Mouse (Mus musculus) midbrain, embryonic 14.5 days (tissue): ENCODE data around the gene Phf5a. TPM values are rescaled to one million over a fixed set of nuclear protein-coding genes. Genes with fewer than 3 reads are reported as not detected.

Experiments used
- ATAC-seq: fragments of 200-750 bp; cut with Nextera tagmentation; 2 replicates; pipeline ENCODE4 v1.8.0; 2017; ENCODE audit warnings: moderate number of reproducible peaks, moderate library complexity; ENCODE audit not compliant: low FRiP score, low TSS enrichment
- DNase-seq: peaks from one replicate; pipeline ENCODE4 v3.0.0-alpha.2; 2015
- H3K27ac ChIP-seq: fragments of 300-500 bp; sonication (generic); replicated peaks from 2 replicates; pipeline ENCODE4 v1.5.1; 2014; ENCODE audit warnings: mild to moderate bottlenecking, low read depth, low read length, moderate library complexity
- H3K27me3 ChIP-seq: fragments of 300-500 bp; sonication (generic); 2 replicates; pipeline ENCODE4 v1.6.1; 2014; ENCODE audit warnings: low read length, control low read depth, mixed read lengths; ENCODE audit not compliant: control insufficient read depth, insufficient read depth
- H3K36me3 ChIP-seq: fragments of 300-500 bp; sonication (generic); 2 replicates; pipeline ENCODE4 v1.6.1; 2014; ENCODE audit warnings: low read length, control low read depth; ENCODE audit not compliant: control insufficient read depth, insufficient read depth
- H3K4me1 ChIP-seq: fragments of 300-500 bp; sonication (generic); 2 replicates; pipeline ENCODE4 v1.6.1; 2014; ENCODE audit warnings: mild to moderate bottlenecking, antibody characterized with exemption, low read length, control low read depth; ENCODE audit not compliant: control insufficient read depth, insufficient read depth
- H3K4me2 ChIP-seq: fragments of 300-500 bp; sonication (generic); 2 replicates; pipeline ENCODE4 v1.6.1; 2014; ENCODE audit warnings: mild to moderate bottlenecking, low read length, moderate library complexity
- H3K4me3 ChIP-seq: fragments of 300-500 bp; sonication (generic); replicated peaks from 2 replicates; pipeline ENCODE4 v1.5.1; 2014; ENCODE audit warnings: low read depth, low read length
- H3K9ac ChIP-seq: fragments of 300-500 bp; sonication (generic); replicated peaks from 2 replicates; pipeline ENCODE4 v1.6.1; 2014; ENCODE audit warnings: mild to moderate bottlenecking, low read length, moderate library complexity
- H3K9me3 ChIP-seq: fragments of 300-500 bp; sonication (generic); 2 replicates; pipeline ENCODE4 v1.6.1; 2016; ENCODE audit warnings: low read length, control low read depth, mixed read lengths; ENCODE audit not compliant: control insufficient read depth
- WGBS: fragments of 180-500 bp; shearing (Covaris S2); extraction: QIAGEN DNeasy Blood & Tissue Kit; methylation state at CpG from one replicate; pipeline ENCODE4 v1.1.7; 2014; 5-methylcytosine and 5-hydroxymethylcytosine counted together
- polyA plus RNA-seq: library from polyadenylated mRNA; unstranded; fragments of >200 nt; fragmentation: Nextera tagmentation; extraction: Ambion mirVana; gene quantifications from 2 replicates; pipeline ENCODE4 v1.2.1, GENCODE M21; 2014

Gene Phf5a
- 139 and 149 TPM in 2 replicates for polyA plus RNA-seq

DNA sequence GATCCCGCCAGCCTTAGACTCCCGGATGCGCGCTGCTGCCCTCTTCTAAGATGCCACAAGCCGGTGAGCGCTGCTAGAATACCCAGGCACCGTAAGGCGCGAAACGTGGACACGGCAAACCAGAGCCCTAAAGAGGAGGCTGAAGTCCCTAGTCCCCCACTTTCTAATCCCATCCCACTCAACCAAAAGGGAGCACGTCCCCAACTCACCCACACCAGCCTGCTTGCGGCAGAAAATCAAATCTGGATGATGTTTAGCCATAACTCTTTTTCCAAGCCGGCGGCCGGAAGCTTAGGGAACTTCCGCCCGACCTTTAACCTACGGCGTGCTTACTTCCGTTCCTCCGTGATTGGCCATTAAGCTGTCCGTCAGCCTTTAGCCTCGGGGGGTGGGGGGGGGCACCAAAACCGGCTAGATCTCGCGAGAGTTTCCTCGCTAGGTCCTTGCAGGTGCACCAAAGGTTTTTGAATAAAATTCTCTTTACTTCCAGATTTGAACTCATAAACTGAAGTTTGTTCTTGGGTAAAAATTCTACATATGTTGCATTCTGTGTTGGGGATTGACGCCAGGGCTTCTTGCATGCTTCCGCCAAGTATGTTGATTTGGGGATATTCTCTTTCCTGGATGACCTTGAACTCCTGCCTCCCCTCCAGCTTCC, at the start of gene Phf5a:
Phf5a (minus strand) TSS at position 308 of the 658 bp plus-strand sequence.
- Histone ChIP-seq H3K4me2 (peak within 1 kb of the TSS; percentile 88), H3K27ac (peak within 1 kb of the TSS; percentile 98), H3K27me3 (no peaks in the 10 kb centered on the region), H3K4me3 (peak within 1 kb of the TSS; percentile 91), H3K9ac (peak within 1 kb of the TSS; percentile 75), H3K4me1 (peaks cover 15% of the 10 kb centered on the region), H3K36me3 (peaks cover 39% of the 10 kb centered on the region), H3K9me3 (no peaks in the 10 kb centered on the region)
- under 1% methylated on average over 30 of the region's 30 CpGs for WGBS
- ATAC-seq (peak; percentile 94), DNase-seq (peak; percentile 98)

- H3K9me3 ChIP-seq, result no peaks in the 10 kb centered on the region
- peaks cover 10% of the 10 kb centered on the region for H3K4me1 ChIP-seq
- H3K4me2 ChIP-seq, result no peak overlapping the region
- no peak for DNase-seq
- H3K4me3 ChIP-seq, result no peak overlapping the region
- 0 out of 2 replicates have a peak overlapping the region, but pooled peaks have one; percentile 32 for H3K27ac ChIP-seq
- ATAC-seq, result no peak
- 76% methylated on average over 5 of the region's 5 CpGs for WGBS
- no peak overlapping the region for H3K9ac ChIP-seq
- no peaks in the 10 kb centered on the region for H3K27me3 ChIP-seq
- peaks cover 19% of the 10 kb centered on the region for H3K36me3 ChIP-seq
Measured at GRCm38 (mm10) chr15:81921255-81921654, 49.5 kb upstream of the Phf5a start.

DNA sequence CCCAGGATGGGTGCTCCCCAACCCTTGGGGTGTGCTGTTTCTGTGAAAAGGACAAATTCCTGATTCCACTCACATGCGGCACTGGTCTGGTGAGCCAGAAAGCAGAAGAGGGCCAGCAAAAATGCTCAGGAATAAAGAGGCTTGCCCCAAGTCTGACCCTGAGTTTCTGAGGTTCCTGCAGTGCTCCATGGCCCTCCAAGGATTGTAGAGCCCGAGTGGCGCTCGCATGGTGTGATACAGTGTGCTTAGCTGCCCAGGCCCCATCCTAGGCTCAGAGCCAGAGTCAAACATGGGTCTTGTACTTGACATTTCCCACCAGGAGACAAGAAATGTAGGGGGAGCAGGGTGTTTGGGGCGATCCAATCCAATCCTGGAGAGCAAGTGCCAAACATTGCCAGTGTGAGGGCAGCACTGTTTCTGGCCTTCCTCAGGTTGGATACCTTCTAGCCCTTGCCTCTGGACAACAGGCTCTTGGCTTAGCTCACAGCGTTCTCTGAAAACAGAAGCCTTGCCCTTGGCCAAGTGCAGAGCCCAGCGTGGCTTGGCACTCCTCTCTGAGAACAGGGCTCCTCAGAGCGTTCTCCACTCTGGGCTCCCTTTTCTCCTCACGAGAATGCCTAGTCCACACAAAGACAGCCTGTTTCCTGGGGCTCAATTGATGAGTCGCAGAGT, 49.0 kb upstream of the Phf5a start:
- 84% methylated on average over 10 of the region's 10 CpGs for WGBS
- Histone ChIP-seq H3K27me3 (no peaks in the 10 kb centered on the region), H3K9me3 (no peaks in the 10 kb centered on the region), H3K4me1 (peaks cover 10% of the 10 kb centered on the region), H3K4me2 (no peak overlapping the region), H3K36me3 (peaks cover 25% of the 10 kb centered on the region), H3K27ac (0 out of 2 replicates have a peak overlapping the region, but pooled peaks have one; percentile 32), H3K4me3 (no peak overlapping the region), H3K9ac (no peak overlapping the region)
- ATAC-seq (no peak), DNase-seq (no peak)

DNA sequence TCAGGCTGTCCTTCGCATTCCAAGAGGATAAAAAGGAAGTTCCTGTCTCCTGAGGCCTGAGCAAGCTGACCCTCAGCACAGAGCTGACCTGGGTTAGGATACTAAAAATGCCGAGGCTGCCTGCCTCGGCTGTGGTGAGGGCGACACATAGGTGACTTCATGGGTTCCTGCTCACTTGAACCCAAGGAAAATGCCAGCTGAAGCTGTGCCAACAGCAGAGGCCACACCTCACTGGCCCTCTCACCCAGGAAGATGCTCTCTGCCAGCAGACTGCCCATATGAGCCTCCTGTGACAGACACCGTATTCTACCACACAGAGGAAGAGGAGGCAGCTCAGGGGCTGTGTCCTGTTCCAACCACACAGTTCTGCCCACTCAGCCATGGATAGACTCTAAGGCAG, 47.4 kb upstream of the Phf5a start:
- ATAC-seq, result no peak

GRCm38 (mm10) chr15:81917621-81918463, 46.1 kb upstream of the Phf5a start:
- Histone ChIP-seq H3K4me1 (no peaks in the 10 kb centered on the region), H3K27me3 (no peaks in the 10 kb centered on the region), H3K27ac (no peak overlapping the region), H3K9me3 (no peaks in the 10 kb centered on the region), H3K4me2 (no peak overlapping the region), H3K9ac (no peak overlapping the region), H3K36me3 (peaks cover 53% of the 10 kb centered on the region), H3K4me3 (no peak overlapping the region)
- ATAC-seq, result no peak
- peak; percentile 76 for DNase-seq
- WGBS, result 58% methylated on average over 6 of the region's 6 CpGs

More for the DNA sequence above, 47.4 kb upstream of the Phf5a start:
- DNase-seq, result no peak
- H3K9ac ChIP-seq, result no peak overlapping the region
- no peaks in the 10 kb centered on the region for H3K4me1 ChIP-seq
- H3K4me3 ChIP-seq, result no peak overlapping the region
- no peak overlapping the region for H3K27ac ChIP-seq
- H3K9me3 ChIP-seq, result no peaks in the 10 kb centered on the region
- H3K36me3 ChIP-seq, result peaks cover 41% of the 10 kb centered on the region
- no peaks in the 10 kb centered on the region for H3K27me3 ChIP-seq
- no peak overlapping the region for H3K4me2 ChIP-seq
- 91% methylated on average over 5 of the region's 5 CpGs for WGBS

DNA sequence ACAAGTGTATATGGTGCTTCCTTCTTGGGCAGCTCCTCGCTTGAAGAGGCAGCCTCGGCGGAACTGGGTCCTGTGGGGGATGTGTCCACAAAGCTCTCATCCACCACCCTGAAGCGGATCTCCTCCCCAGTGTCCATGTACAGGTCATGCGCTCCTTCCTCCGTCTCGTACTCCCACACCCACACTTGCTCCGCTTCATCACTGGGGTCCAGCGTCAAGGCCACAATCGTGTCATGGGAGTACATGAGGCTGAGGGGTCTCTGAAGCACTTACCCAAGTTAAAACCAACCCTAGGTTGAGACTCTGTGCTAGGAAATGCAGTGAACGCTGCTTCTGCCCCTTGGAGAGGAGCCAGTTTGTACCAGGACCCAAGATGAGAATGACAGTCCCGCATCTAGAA, 45.5 kb upstream of the Phf5a start:
- ATAC-seq (no peak), DNase-seq (no peak)
- Histone ChIP-seq H3K4me3 (no peak overlapping the region), H3K9ac (no peak overlapping the region), H3K4me2 (no peak overlapping the region), H3K9me3 (no peaks in the 10 kb centered on the region), H3K27me3 (no peaks in the 10 kb centered on the region), H3K4me1 (no peaks in the 10 kb centered on the region), H3K27ac (no peak overlapping the region), H3K36me3 (peaks cover 60% of the 10 kb centered on the region)
- 93% methylated on average over 12 of the region's 12 CpGs for WGBS

GRCm38 (mm10) chr15:81915663-81916062, 44.0 kb upstream of the Phf5a start:
- Histone ChIP-seq H3K4me2 (no peak overlapping the region), H3K27me3 (no peaks in the 10 kb centered on the region), H3K27ac (no peak overlapping the region), H3K36me3 (peaks cover 73% of the 10 kb centered on the region), H3K9me3 (no peaks in the 10 kb centered on the region), H3K4me1 (no peaks in the 10 kb centered on the region), H3K9ac (no peak overlapping the region), H3K4me3 (no peak overlapping the region)
- DNase-seq (no peak), ATAC-seq (no peak)
- WGBS, result 90% methylated on average over 5 of the region's 5 CpGs

GRCm38 (mm10) chr15:81914668-81915067, 43.0 kb upstream of the Phf5a start:
- no peak for ATAC-seq
- Histone ChIP-seq H3K27me3 (no peaks in the 10 kb centered on the region), H3K4me1 (no peaks in the 10 kb centered on the region), H3K4me3 (no peak overlapping the region), H3K9me3 (no peaks in the 10 kb centered on the region), H3K36me3 (peaks cover 83% of the 10 kb centered on the region), H3K4me2 (no peak overlapping the region), H3K27ac (no peak overlapping the region), H3K9ac (no peak overlapping the region)
- no peak for DNase-seq
- 91% methylated on average over 5 of the region's 5 CpGs for WGBS
